Mouse (Mus musculus) Patski (cell line): ENCODE results near the gene Trp53rka. TPM values are rescaled to one million over a fixed set of nuclear protein-coding genes. Genes with fewer than 3 reads are reported as not detected.

Source experiments
- ATAC-seq: fragments of 100-300 bp; one replicate; pipeline ENCODE4 v1.8.0; 2021
- CTCF ChIA-PET: fragments of 350-600 bp; sonication (Branson Sonifier 250); formaldehyde crosslinking; loops from one replicate; lab custom pipeline; 2022; ENCODE audit warnings: inconsistent platforms; lab: Charles Lee
- POLR2A ChIA-PET: fragments of 350-600 bp; sonication (Branson Sonifier 250); formaldehyde crosslinking; loops from one replicate; lab custom pipeline; 2022; ENCODE audit warnings: antibody characterized with exemption, inconsistent platforms; lab: Charles Lee
- DNase-seq: peaks from one replicate; pipeline ENCODE4 v3.0.0-alpha.2; 2011; ENCODE audit warnings: low read depth, low spot score
- H3K27me3 ChIP-seq: fragments of 371-371 bp; one replicate; pipeline ENCODE4 v1.5.1; 2021
- CTCF ChIP-seq: fragments of 100-300 bp; IDR thresholded peaks from one replicate; pipeline ENCODE4 v1.5.1; 2021
- in situ Hi-C: fragments of 300-500 bp; cut with MboI; formaldehyde crosslinking; loops from 3 replicates; pipeline ENCODE4 v1.11.1; 2018; ENCODE audit warnings: low pct_unique_long_range_greater_than_20kb, mixed read lengths
- polyA plus RNA-seq: library from polyadenylated mRNA; unstranded; gene quantifications from one replicate; pipeline ENCODE4 v1.2.3, GENCODE M21; 2021

Trp53rka gene
- polyA plus RNA-seq, 1 experiment from 2014 or later, result 17.1 TPM

DNA sequence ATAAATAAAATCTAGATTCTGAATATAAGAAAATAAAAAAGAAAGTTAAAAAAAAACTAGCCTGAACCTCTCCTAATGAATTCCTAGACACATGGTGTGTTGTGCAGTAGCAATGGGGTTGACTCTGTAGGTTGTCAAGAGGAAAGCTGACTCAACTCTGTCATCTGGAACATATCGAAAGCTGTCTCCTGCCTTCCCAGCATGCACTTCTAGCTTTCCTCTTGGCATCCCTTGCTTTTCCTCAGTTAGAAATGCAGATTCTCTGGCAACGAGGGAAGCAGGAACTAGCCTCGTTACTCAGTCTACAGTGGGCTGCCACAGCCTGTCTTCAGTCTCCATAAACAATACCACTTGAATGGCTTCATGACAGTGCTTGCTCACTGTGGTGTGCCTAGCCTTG, 7.3 kb downstream of the Trp53rka start:
- DNase-seq, result no peak
- no peaks in the 10 kb centered on the region for H3K27me3 ChIP-seq
- POLR2A ChIA-PET, result no interaction called here
- no peak for ATAC-seq
- in situ Hi-C loops, result loop anchor here (5.0 kb wide), 1 partner anchor 94 kb away; no protein-coding TSS in a partner anchor
- no peak for TF ChIP-seq CTCF
- CTCF ChIA-PET, result interaction anchor here (1.9 to 4.0 kb wide), 3 partner anchors 70 to 121 kb away, joined by 6 to 26 read pairs (median 11); no protein-coding TSS in a partner anchor

DNA sequence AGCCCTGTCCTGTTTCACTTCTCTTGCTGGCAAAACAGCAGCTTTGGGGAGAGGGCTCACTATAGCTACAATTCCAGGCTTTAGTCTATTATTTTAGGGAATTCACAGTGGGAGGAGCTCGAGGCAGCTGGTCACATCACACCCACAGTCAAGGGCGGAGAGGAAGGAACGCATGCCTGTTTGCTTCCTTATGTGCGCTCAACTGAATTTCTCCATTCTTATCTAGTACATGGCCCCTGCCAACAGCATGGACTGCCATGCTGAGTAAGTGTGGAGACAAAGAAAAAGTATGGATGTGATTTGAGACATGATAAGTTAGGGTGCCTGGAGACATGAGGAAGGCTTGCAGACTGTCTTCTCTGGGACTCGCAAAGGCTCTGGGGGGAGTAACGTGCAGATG, 9.0 kb downstream of the Trp53rka start:
- H3K27me3 ChIP-seq, result no peaks in the 10 kb centered on the region
- POLR2A ChIA-PET, result no interaction called here
- DNase-seq, result no peak
- in situ Hi-C loops, result no loop called here
- no peak for ATAC-seq
- CTCF ChIA-PET, result interaction anchor here (0.7 kb wide), 1 partner anchor 92 kb away, joined by 3 read pairs; no protein-coding TSS in a partner anchor
- TF ChIP-seq CTCF, result no peak

DNA sequence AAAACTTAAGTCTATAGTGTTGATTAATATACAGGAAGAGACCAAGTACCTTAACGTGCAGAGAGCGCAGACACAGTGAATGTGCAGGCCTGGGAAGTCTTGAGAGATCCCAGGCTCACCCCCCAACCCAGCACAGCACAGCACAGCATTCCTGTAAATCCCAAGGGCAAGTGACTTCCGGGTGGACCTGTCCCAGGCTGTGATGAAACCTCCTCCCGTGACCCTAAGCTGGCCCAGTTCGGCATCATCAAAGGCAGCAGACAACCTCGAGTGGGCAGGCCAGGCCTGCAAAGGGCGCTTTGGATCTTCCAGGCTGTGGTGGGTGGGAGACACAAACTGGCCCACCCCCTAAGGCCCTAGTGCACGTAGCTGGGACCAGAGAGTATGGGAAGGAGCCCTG, 11.1 kb downstream of the Trp53rka start:
- ChIA-PET POLR2A (no interaction called here), CTCF (interaction anchor here (1.8 kb wide), 1 partner anchor 117 kb away, joined by 4 read pairs; no protein-coding TSS in a partner anchor)
- H3K27me3 ChIP-seq, result no peaks in the 10 kb centered on the region
- no peak for TF ChIP-seq CTCF
- in situ Hi-C loops, result no loop called here
- DNase-seq (no peak), ATAC-seq (no peak)

DNA sequence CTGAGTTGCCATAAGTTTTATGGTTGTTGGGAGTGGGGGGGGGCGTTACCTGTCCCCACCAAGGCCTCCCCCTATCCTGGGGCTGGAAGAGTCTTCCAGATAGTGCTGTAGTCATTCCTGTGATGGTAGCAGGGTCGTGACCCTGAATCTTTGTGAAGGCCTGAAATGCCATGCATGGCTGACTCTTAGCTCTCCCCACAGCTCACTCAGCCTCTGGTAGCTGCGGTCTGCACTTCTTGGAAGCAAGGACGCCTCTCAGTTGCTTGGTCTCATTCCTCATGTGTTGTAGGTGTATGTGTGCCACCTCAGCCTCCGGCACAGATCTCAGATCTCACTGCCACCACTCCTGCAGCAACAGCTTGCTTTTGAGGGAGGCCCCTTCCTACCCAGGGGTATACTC, 17.3 kb downstream of the Trp53rka start:
- ChIA-PET POLR2A (no interaction called here), CTCF (interaction anchor here (1.0 to 2.5 kb wide), 2 partner anchors 11 to 111 kb away, joined by 3 to 7 read pairs; no protein-coding TSS in a partner anchor)
- no peak for DNase-seq
- H3K27me3 ChIP-seq, result no peaks in the 10 kb centered on the region
- no peak for ATAC-seq
- TF ChIP-seq CTCF, result no peak
- in situ Hi-C loops, result no loop called here

DNA sequence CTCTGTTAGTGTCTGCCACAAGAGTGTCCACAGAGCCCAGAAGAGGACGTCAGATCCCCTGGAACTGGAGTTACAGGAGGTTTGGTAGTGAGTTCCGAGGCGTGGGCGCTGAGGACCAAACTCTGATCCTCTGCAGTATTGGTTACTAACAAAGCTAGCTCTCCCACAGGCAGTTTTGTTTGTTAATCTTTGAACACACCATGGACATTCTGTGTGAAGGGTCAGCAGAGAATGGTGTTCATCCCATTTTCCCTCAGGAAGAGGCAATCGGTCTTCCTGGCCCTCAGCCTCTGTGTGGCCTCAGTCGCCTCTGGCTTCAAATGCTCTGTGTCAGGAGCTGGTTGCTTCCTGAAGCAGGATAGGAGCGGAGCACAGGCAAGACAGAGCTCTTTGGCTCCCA, 17.7 kb downstream of the Trp53rka start:
- ChIA-PET POLR2A (no interaction called here), CTCF (interaction anchor here (1.0 to 2.5 kb wide), 2 partner anchors 12 to 110 kb away, joined by 3 to 7 read pairs; no protein-coding TSS in a partner anchor)
- no peaks in the 10 kb centered on the region for H3K27me3 ChIP-seq
- no peak for ATAC-seq
- in situ Hi-C loops, result no loop called here
- DNase-seq, result no peak
- TF ChIP-seq CTCF, result no peak

DNA sequence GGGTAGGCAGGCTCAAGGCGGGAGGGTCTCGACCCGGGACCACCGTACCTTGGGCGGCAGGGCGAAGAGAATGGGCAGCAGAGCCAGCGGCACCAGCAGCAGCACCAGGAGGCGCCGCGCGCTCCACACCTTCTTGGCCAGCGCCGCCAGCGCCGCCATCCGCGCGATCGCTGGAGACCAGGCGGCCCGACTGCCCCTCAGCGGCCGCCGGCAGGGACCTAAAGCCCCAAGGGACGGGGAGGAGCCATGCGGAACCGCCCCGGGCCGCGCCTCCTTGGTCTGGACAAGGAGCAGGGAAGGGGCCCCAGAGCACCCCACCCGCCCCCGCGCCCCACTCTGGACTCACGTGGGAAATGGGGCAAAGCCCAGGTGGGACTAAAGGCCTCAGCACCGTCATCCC, 20.1 kb downstream of the Trp53rka start, which contains the start of gene Slc13a3:
Slc13a3 (minus strand) TSS at position 228 of the 400 bp plus-strand sequence.
- ATAC-seq (no peak), DNase-seq (no peak)
- ChIA-PET POLR2A (no interaction called here), CTCF (no interaction called here)
- H3K27me3 ChIP-seq, result no peaks in the 10 kb centered on the region
- TF ChIP-seq CTCF, result no peak
- in situ Hi-C loops, result loop anchor here (25.0 kb wide), 1 partner anchor 386 kb away; the partner anchor contains the start of gene 1700025C18Rik

DNA sequence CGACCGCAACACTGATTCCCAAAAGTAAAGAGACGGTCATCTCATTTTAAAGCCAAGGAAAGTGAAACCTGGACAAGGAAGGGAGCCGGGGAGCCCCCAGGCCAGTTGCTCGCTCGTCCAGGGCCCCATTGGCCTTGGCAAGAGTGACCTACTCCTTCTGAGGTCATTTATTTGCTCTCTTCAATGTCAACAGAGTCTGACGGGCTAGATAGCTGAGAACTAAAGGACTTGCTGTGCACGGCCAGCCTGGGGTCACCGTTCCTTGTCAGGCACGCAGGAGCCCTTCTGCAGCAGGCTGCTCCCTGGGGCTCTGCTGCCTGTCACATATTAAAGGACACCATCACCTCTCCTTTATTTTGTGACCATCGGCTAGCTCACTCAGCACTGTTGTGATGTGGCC, 21.2 kb downstream of the Trp53rka start:
- DNase-seq (no peak), ATAC-seq (no peak)
- in situ Hi-C loops, result loop anchor here (25.0 kb wide), 1 partner anchor 385 kb away; the partner anchor contains the start of gene 1700025C18Rik
- ChIA-PET POLR2A (no interaction called here), CTCF (no interaction called here)
- H3K27me3 ChIP-seq, result no peaks in the 10 kb centered on the region
- no peak for TF ChIP-seq CTCF

DNA sequence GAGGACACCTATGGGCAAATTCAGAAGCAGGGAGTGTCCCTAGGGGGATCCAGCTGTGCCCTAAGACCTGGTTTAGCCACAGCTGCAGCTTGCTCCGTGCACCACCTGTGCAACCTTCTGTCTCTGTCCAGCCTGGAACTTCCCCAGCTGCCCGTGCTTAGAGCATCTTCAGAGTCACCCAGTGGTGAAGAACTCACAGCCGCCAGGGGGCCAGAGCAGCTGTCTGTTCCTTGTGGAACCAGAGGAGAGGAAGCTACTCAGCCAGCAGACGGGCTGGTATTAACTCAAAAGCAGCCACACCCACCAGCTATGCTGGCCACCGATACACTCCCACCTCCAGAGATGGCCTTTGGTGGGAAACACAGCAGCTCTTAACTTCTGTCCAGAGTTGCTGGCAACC, 23.0 kb downstream of the Trp53rka start:
- ATAC-seq, result no peak
- DNase-seq, result no peak
- no peaks in the 10 kb centered on the region for H3K27me3 ChIP-seq
- ChIA-PET CTCF (no interaction called here), POLR2A (no interaction called here)
- in situ Hi-C loops, result loop anchor here (25.0 kb wide), 1 partner anchor 383 kb away; the partner anchor contains the start of gene 1700025C18Rik
- no peak for TF ChIP-seq CTCF

DNA sequence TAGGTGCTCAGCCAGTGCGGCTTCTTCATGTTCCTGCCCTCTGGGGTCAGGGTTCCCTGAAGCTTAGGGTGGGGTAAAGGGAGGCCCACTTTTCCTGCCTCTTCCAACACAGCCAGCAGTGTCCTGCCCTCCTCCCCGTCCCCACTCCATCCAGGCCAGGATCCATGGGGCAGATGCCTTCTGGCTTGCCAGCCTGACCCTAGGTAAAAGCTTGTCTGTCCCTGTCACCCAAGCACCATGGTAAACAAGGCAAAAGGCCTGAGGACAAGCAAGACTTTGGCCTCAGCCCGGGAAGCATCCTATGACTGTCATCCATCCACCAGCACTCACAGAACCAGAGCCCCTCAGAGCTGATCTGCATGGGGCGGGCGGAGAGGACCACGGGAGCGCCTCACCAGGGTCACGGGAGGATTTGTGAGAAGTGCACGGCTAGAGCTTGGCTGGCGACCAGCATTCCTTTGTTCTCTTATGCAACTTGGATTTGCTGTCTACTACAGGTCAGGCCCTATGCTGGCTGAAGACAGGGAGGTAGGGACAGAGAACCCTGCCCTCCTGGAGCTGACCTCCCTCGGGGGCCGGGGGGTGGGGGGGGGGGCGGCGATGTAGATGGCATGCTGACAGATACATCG, 25.2 kb downstream of the Trp53rka start:
- peaks cover 4% of the 10 kb centered on the region for H3K27me3 ChIP-seq
- ChIA-PET CTCF (no interaction called here), POLR2A (interaction anchor here (1.4 kb wide), 1 partner anchor 19 kb away, joined by 3 read pairs; no protein-coding TSS in a partner anchor)
- ATAC-seq (no peak), DNase-seq (no peak)
- in situ Hi-C loops, result loop anchor here (5.0 to 25.0 kb wide), 2 partner anchors 56 to 381 kb away; partner anchors contain the start of gene 1700025C18Rik
- TF ChIP-seq CTCF, result no peak

DNA sequence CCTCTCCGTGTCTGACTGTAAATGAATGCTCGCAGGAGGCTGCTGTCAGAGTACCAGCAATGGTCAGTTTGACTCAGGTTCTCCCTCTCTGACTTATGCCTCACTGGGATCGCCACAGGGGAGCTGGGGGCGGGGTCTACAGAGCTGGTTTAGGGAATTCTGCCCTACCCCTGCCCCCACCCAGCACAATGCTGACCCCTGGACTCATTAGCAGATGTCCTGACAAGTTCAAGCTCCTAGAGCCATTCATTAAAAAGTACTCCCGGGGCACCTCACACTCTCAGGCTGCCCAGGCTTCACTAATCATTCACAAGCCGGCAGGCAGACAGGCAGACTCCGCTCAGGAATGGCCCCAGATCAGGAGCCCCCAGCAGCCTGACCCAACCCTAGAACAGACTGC, 33.5 kb downstream of the Trp53rka start:
- POLR2A ChIA-PET, result no interaction called here
- no peak for ATAC-seq
- CTCF ChIA-PET, result no interaction called here
- DNase-seq, result no peak
- peaks cover 7% of the 10 kb centered on the region for H3K27me3 ChIP-seq
- TF ChIP-seq CTCF, result no peak
- in situ Hi-C loops, result loop anchor here (25.0 kb wide), 1 partner anchor 372 kb away; the partner anchor contains the start of gene 1700025C18Rik

DNA sequence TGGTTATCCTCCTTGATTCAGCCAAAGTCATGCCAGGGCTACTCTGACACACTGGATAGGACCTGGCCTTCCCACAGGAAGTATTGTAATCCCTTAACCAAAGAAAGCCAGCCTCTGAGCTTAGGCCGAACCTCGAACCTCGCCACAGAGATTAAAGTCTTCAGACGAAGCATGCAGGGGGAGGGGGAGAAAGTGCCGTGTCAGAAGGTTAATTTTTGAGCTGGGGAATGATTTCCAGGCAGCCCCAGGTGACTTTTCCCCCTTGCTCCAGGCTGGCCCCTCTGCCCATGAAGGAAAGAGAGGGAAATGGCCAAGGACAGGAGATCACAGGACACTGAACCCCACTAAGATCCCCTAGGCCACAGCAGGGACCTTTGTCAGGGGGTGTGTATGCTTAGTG, 34.9 kb downstream of the Trp53rka start:
- in situ Hi-C loops, result loop anchor here (25.0 kb wide), 1 partner anchor 371 kb away; the partner anchor contains the start of gene 1700025C18Rik
- no peak for TF ChIP-seq CTCF
- no peak for ATAC-seq

More for the DNA sequence above, 34.9 kb downstream of the Trp53rka start:
- DNase-seq, result no peak
- H3K27me3 ChIP-seq, result peaks cover 6% of the 10 kb centered on the region
- POLR2A ChIA-PET, result no interaction called here
- CTCF ChIA-PET, result no interaction called here
